Mouse (Mus musculus): ENCODE data around the gene Cfap44. TPM values are rescaled to one million over a fixed set of nuclear protein-coding genes. Genes with fewer than 3 reads are reported as not detected.
A peak's percentile ranks its signal among the peaks of the same experiment; 100 is the strongest.

Cfap44 gene
- polyA plus RNA-seq, 2 experiments = 0.47 to 0.66 TPM

DNA sequence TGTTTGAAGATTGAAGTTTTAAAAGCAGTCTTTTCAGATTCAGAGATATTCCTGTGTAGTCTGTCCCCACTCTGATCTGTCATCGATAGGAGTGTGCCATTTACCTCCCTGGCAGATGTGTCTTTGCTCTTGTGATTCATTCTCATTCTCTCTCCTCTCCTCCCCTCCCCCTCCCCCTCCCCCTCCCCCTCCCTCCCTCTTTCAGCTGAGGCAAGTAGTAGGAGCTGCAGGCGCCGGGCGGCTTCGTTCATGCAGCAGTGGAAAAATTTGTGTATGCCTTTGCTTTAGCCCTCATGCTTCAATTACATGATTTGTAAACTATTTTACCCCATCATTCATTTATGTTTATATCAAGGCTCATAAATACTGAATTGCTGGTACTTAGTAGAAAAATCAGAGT, 13.0 kb upstream of the Cfap44 start:
- Histone ChIP-seq H3K4me1 (ENCODE audit: control insufficient read depth, insufficient read depth, low read length) (peaks cover 10% of the 10 kb centered on the region), H3K9ac (ENCODE audit: low read depth, low read length, severe bottlenecking) (no peak overlapping the region), H3K36me3 (ENCODE audit: control insufficient read depth, insufficient read depth, low read length) (peaks cover 11% of the 10 kb centered on the region), H3K9me3 (ENCODE audit: control insufficient read depth, low read length) (no peaks in the 10 kb centered on the region), H3K4me2 (replicated peaks; ENCODE audit: low read depth, low read length, severe bottlenecking) (no peak overlapping the region), H3K27me3 (ENCODE audit: control insufficient read depth, insufficient read depth, low read length) (no peaks in the 10 kb centered on the region), H3K27ac (replicated peaks; ENCODE audit: low read depth, low read length) (no peak overlapping the region), H3K4me3 (replicated peaks; ENCODE audit: low read length) (no peak overlapping the region)
- 15% methylated on average over 5 of the region's 5 CpGs for WGBS
- no peak for TF ChIP-seq POLR2A (IDR thresholded peaks at IDR 0.05; ENCODE audit: borderline replicate concordance, extremely low read depth, insufficient read depth, insufficient read length)
- ATAC-seq (ENCODE audit: low FRiP score, low read depth) (no peak), DNase-seq (ENCODE audit: low spot score) (no peak)

DNA sequence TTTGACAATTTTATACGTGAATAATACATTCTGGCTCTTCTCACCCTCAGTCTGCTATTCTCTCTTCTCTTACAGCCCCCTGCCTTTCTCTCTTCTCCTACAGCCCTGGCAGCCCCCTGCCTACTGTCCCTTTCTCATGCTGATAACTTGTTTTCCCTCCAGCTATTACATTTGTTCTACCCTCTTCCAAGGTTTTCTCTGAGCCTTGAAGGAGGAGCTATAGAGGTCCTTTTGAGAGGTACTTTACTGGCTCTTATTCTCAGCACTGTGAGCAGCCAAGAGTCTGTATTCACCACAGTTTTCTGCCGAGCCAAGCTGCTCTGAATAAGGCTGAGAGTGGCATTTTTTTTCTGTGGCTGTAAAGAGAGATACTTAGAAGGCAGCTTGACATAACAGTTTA, 11.0 kb upstream of the Cfap44 start:
- Histone ChIP-seq H3K9me3 (ENCODE audit: control insufficient read depth, low read length) (no peaks in the 10 kb centered on the region), H3K4me1 (ENCODE audit: control insufficient read depth, insufficient read depth, low read length) (peaks cover 15% of the 10 kb centered on the region), H3K36me3 (ENCODE audit: control insufficient read depth, insufficient read depth, low read length) (peaks cover 6% of the 10 kb centered on the region), H3K27me3 (ENCODE audit: control insufficient read depth, insufficient read depth, low read length) (no peaks in the 10 kb centered on the region), H3K27ac (replicated peaks; ENCODE audit: low read depth, low read length) (no peak overlapping the region), H3K4me3 (replicated peaks; ENCODE audit: low read length) (no peak overlapping the region), H3K4me2 (replicated peaks; ENCODE audit: low read depth, low read length, severe bottlenecking) (no peak overlapping the region), H3K9ac (ENCODE audit: low read depth, low read length, severe bottlenecking) (no peak overlapping the region)
- ATAC-seq (ENCODE audit: low FRiP score, low read depth) = no peak
- TF ChIP-seq POLR2A (IDR thresholded peaks at IDR 0.05; ENCODE audit: borderline replicate concordance, extremely low read depth, insufficient read depth, insufficient read length) = no peak
- 37% methylated on average over 2 of the region's 2 CpGs for WGBS
- DNase-seq (ENCODE audit: low spot score) = no peak

DNA sequence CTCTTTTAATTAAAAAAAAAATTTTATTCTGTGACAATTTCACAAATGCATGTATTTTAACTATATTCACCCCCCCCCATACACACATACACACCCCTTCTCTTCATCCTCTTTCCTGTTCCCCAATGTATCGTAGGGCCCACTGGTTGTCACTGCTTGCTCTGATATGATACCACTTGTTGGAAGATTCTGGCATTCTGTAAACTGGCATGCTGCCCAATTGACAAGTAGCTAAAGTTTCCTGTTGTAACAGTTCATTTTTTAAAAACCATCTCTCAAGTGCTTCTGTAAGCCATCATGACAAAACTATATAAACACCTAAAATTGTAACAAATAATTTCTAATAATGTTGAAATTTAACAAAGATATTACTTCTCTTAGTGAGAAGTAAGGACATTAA, 10.3 kb upstream of the Cfap44 start:
- Histone ChIP-seq H3K9me3 (ENCODE audit: control insufficient read depth, low read length) (no peaks in the 10 kb centered on the region), H3K4me1 (ENCODE audit: control insufficient read depth, insufficient read depth, low read length) (peaks cover 15% of the 10 kb centered on the region), H3K27me3 (ENCODE audit: control insufficient read depth, insufficient read depth, low read length) (no peaks in the 10 kb centered on the region), H3K27ac (replicated peaks; ENCODE audit: low read depth, low read length) (no peak overlapping the region), H3K9ac (ENCODE audit: low read depth, low read length, severe bottlenecking) (no peak overlapping the region), H3K4me2 (replicated peaks; ENCODE audit: low read depth, low read length, severe bottlenecking) (no peak overlapping the region), H3K36me3 (ENCODE audit: control insufficient read depth, insufficient read depth, low read length) (peaks cover 10% of the 10 kb centered on the region), H3K4me3 (replicated peaks; ENCODE audit: low read length) (no peak overlapping the region)
- no peak for ATAC-seq (ENCODE audit: low FRiP score, low read depth)
- 91% methylated on average over 1 of the region's 1 CpGs for WGBS
- no peak for TF ChIP-seq POLR2A (IDR thresholded peaks at IDR 0.05; ENCODE audit: borderline replicate concordance, extremely low read depth, insufficient read depth, insufficient read length)
- DNase-seq (ENCODE audit: low spot score) = no peak

DNA sequence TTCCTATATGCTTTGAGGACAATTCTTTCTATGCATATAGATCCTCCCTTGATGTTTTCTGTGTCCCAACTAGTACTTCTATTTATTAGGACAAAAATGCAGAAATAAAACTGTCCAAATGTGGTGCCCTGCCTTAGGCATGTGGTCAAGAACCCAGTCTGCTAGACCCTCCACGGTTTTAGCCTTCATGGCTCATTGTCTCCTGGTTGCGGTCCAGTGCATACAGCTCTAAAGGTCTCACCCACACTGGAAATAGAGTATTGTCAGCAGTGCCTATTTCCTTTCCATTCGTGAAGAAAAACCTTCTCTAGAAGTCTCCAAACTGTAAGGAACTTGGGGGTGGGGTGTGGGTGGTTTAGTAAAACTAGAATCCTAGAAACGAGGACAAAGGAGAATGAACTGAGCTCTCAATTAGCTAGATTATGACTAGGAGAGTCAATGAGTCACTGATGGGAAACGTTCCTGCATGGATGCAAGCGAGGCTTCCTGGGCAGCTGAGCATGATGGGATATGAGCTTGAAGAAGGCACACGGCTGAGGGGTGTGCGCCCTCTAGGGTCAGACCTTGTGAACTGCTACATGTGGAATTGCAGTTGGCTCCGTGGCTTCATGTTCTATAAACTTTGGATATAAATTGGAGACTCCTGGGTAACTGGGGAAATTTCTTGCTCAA, 2.6 kb upstream of the Cfap44 start:
- no peak overlapping the region for H3K4me2 ChIP-seq (replicated peaks; ENCODE audit: low read depth, low read length, severe bottlenecking)
- DNase-seq (ENCODE audit: low spot score) (peak; percentile 6), ATAC-seq (ENCODE audit: low FRiP score, low read depth) (no peak)
- H3K9ac ChIP-seq (ENCODE audit: low read depth, low read length, severe bottlenecking) = no peak overlapping the region
- H3K9me3 ChIP-seq (ENCODE audit: control insufficient read depth, low read length) = no peaks in the 10 kb centered on the region
- H3K27me3 ChIP-seq (ENCODE audit: control insufficient read depth, insufficient read depth, low read length) = no peaks in the 10 kb centered on the region
- H3K4me1 ChIP-seq (ENCODE audit: control insufficient read depth, insufficient read depth, low read length) = peaks cover 18% of the 10 kb centered on the region
- 40% methylated on average over 9 of the region's 9 CpGs for WGBS
- no peak overlapping the region for H3K27ac ChIP-seq (replicated peaks; ENCODE audit: low read depth, low read length)
- no peak overlapping the region for H3K4me3 ChIP-seq (replicated peaks; ENCODE audit: low read length)
- H3K36me3 ChIP-seq (ENCODE audit: control insufficient read depth, insufficient read depth, low read length) = peaks cover 6% of the 10 kb centered on the region; the same call in 1 of the 2 replicates
- TF ChIP-seq POLR2A (IDR thresholded peaks at IDR 0.05; ENCODE audit: borderline replicate concordance, extremely low read depth, insufficient read depth, insufficient read length) = no peak

DNA sequence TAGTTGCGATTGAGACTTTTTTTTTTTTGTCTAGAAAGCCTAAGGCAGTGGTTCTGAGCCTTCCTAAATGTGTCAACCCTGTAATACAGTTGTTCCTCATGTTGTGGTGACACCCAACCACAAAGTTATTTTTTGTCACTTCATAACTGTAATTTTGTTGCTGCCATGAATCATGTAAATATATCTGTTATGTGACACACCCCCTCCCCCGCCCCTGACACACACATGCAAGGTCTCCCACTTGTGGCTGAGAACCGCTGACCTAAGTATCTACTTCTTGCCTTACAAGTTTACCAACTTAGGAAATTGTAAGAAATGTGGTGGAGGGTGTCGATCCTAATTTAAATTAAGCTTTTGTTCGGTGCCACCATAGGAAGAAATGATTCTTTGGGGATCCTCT, 10.3 kb downstream of the Cfap44 start:
- Histone ChIP-seq H3K4me3 (replicated peaks; ENCODE audit: low read length) (no peak overlapping the region), H3K9me3 (ENCODE audit: control insufficient read depth, low read length) (peaks cover 8% of the 10 kb centered on the region; the same call in 1 of the 2 replicates), H3K27me3 (ENCODE audit: control insufficient read depth, insufficient read depth, low read length) (no peaks in the 10 kb centered on the region), H3K4me2 (replicated peaks; ENCODE audit: low read depth, low read length, severe bottlenecking) (no peak overlapping the region), H3K27ac (replicated peaks; ENCODE audit: low read depth, low read length) (no peak overlapping the region), H3K36me3 (ENCODE audit: control insufficient read depth, insufficient read depth, low read length) (no peaks in the 10 kb centered on the region), H3K9ac (ENCODE audit: low read depth, low read length, severe bottlenecking) (no peak overlapping the region), H3K4me1 (ENCODE audit: control insufficient read depth, insufficient read depth, low read length) (no peaks in the 10 kb centered on the region)
- no peak for TF ChIP-seq POLR2A (IDR thresholded peaks at IDR 0.05; ENCODE audit: borderline replicate concordance, extremely low read depth, insufficient read depth, insufficient read length)
- WGBS = 96% methylated on average over 5 of the region's 5 CpGs
- DNase-seq (ENCODE audit: low spot score) = no peak
- no peak for ATAC-seq (ENCODE audit: low FRiP score, low read depth)
